Mouse (Mus musculus) megakaryocyte, adult 5-6 weeks (primary cell): ENCODE data around the gene Samd15. TPM values are rescaled to one million over a fixed set of nuclear protein-coding genes. Genes with fewer than 3 reads are reported as not detected.

Experiments used
- ATAC-seq: 2 replicates; pipeline ENCODE4 v1.8.0; 2016; ENCODE audit warnings: mild to moderate bottlenecking, inconsistent platforms; ENCODE audit not compliant: poor library complexity, severe bottlenecking
- total RNA-seq, 2 experiments: library from RNA; stranded (forward) in 1 of 2; stranded (reverse) in 1 of 2; fragments of 153-499, 151-499 nt in 1 of 2; fragments of 221-1000, 200-1000 nt in 1 of 2; gene quantifications; 2 replicates each; pipeline versions ENCODE4 v1.2.3 to v1.2.4; 2015 to 2017

The Samd15 gene
- total RNA-seq, 2 experiments from 2014 or later = 0.11 to 0.22 TPM

DNA sequence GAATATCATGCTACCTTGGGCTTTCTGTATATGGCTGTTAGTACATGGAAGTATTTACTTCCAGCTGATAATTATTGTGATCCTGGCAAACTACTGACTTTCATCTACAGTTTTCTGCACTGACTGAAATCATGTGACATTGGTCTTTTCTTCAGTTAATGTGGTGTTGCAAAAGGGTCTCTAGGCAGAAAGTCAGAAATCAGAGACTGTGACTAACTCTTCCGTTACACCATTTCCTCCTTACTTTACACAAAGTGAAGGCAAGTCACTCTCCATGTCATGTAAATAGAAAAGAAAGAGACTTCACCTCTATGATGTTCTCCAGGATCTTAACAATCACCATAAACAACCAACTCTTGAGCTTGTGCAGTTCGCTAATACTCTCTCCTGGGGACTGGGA is 30.1 kb downstream of the Samd15 start:
- 0 out of 2 replicates have a peak, but pooled peaks have one; percentile 33 for ATAC-seq

DNA sequence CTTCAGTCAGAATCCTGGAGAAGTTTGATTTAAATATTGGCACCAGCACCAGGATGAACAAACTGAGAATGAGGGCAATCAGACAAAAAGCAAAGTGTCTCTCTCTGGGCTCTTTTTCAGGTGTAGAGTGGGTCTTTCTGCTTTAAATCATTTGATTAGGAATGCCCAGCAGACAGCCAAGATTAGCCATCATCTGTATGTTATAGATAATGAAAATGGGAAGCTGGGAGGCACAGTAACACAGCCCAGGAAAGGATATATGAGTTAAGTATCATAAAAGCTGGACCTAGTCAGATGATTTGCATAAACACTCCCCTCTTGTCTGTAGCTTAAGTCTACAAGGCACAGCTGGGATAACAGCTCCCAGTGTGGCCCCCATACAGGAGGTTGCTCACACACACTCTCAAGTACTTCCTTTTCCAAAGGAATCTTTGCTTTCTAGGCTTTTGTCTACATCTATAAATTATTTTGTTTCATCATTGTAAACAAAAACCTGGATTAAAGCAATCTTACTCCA is 30.9 kb downstream of the Samd15 start:
- ATAC-seq = no peak

- peak; percentile 91 for ATAC-seq
Observed at GRCm38 (mm10) chr12:87236882-87237483, 37.5 kb downstream of the Samd15 start.

DNA sequence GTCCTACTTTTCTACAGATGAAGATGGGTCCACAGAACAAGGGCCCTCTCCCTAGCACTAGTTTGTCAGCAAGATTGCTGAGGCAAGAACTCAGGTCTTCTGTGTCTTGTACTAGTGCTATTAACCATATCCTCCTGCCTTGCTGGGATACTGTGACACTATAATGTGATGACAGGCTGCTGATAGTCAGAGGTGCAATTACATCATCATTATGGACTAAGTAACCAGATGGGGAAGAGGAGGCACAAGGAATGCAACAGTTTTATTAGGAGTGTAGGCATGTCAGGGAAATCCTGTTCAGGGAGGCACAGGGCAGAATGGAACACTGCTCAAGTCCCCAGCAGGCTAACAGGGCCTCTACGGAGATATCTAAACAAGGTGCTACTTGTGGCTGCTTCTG is 39.1 kb downstream of the Samd15 start, which contains the start of gene Noxred1:
TSS of gene Noxred1 (minus strand) at position 101 of the 400 bp plus-strand sequence.
- no peak for ATAC-seq

GRCm38 (mm10) chr12:87250161-87250560 is 50.6 kb downstream of the Samd15 start:
- ATAC-seq = no peak

DNA sequence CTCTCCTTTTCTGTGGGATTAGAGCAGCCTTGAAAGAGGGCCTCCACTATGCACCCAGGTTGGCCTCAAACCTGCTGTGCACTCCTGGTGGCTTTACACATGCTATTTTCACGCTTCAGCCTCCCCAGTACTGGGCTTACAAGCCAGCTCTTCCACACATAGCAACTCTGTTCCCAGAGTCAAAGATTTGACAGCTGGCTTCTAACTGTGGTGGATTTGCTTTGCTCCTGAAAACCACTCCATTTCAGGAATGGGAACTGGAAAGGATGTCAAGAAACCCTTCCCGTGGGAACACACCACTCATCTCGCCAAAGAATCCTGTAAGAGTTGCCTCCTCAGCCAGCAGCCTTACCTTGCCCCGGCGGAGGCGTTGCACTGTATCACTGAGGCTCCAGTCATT is 54.4 kb downstream of the Samd15 start:
- no peak for ATAC-seq

DNA sequence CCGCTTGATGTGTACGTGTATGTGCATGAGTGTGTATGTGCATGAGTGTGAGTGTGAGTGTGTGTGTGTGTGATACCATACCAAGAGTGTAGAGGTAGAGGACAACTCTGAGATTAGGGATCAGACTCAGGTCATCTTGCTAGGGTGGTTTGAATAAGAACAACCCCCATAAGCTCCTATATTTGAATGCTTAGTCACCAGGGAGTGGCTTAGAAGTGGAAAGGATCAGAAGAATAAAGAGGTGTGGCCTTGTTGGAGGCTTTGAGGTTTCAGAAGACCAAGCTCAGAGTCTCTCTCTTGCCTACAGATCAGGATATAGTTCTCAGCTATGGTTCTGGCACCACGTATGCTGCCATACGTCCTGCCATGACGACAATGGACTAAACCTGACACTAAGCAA is 57.1 kb downstream of the Samd15 start:
- no peak for ATAC-seq

DNA sequence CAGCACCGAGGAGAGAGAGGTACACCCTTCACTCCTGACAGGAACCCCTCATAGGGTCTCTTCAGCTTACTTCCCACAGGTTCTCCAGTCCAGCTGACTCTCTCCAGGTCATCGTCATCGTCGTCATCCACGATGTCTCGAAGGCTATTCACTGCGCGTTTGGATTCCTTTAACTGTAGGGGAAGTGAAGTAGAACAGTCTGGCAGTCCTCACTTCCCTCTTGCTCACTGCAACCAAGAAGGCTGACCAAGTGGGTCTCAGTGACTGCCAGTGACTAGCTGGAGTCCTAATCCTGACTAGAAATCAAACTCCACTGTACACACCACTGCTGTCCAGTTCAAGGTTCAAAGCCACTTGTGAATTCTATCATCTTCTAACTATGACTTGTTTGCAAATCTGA is 61.0 kb downstream of the Samd15 start:
- ATAC-seq = peak; percentile 74

Other genes with a start within 250 kb of the Samd15 start
- gene Zdhhc22, start 209.3 kb upstream of the Samd15 start, total RNA-seq (2015) = not detected in 2 replicates
- gene Zdhhc22, start 209.3 kb upstream of the Samd15 start, total RNA-seq (2017) = not detected in 2 replicates
- not detected in 2 replicates for gene Tmem63c, start 178.4 kb upstream of the Samd15 start, total RNA-seq (2015)
- gene Tmem63c, start 178.4 kb upstream of the Samd15 start, total RNA-seq (2017) = not detected in 2 replicates
- not detected in 2 replicates for gene Ngb, start 97.2 kb upstream of the Samd15 start, total RNA-seq (2015)
- gene Ngb, start 97.2 kb upstream of the Samd15 start, total RNA-seq (2017) = not detected in 2 replicates
- gene Gstz1, start 52.6 kb upstream of the Samd15 start, total RNA-seq (2015) = 9.7 and 10.6 TPM in 2 replicates
- 8.5 and 11.6 TPM in 2 replicates for gene Gstz1, start 52.6 kb upstream of the Samd15 start, total RNA-seq (2017)
- 3.6 and 3.9 TPM in 2 replicates for gene Pomt2, start 51.8 kb upstream of the Samd15 start, total RNA-seq (2015)
- 3.1 and 3.3 TPM in 2 replicates for gene Pomt2, start 51.8 kb upstream of the Samd15 start, total RNA-seq (2017)
- 7.1 and 7.9 TPM in 2 replicates for gene Tmed8, start 731 bp downstream of the Samd15 start, total RNA-seq (2015)
- 8.7 and 10.8 TPM in 2 replicates for gene Tmed8, start 731 bp downstream of the Samd15 start, total RNA-seq (2017)
- 0.87 and 1.9 TPM in 2 replicates for gene Noxred1, start 39.0 kb downstream of the Samd15 start, total RNA-seq (2015)
- 0.45 and 0.81 TPM in 2 replicates for gene Noxred1, start 39.0 kb downstream of the Samd15 start, total RNA-seq (2017)
- gene Vipas39, start 66.5 kb downstream of the Samd15 start, total RNA-seq (2015) = 29.3 and 38.2 TPM in 2 replicates
- 26.4 and 30.9 TPM in 2 replicates for gene Vipas39, start 66.5 kb downstream of the Samd15 start, total RNA-seq (2017)
- 45.5 and 61.6 TPM in 2 replicates for gene Ahsa1, start 66.8 kb downstream of the Samd15 start, total RNA-seq (2015)
- 166 and 169 TPM in 2 replicates for gene Ahsa1, start 66.8 kb downstream of the Samd15 start, total RNA-seq (2017)
- gene Ism2, start 100.0 kb downstream of the Samd15 start, total RNA-seq (2015) = not detected in 2 replicates
- not detected in 2 replicates for gene Ism2, start 100.0 kb downstream of the Samd15 start, total RNA-seq (2017)
- gene Sptlc2, start 188.6 kb downstream of the Samd15 start, total RNA-seq (2015) = 210 and 245 TPM in 2 replicates
- 168 and 181 TPM in 2 replicates for gene Sptlc2, start 188.6 kb downstream of the Samd15 start, total RNA-seq (2017)
- gene Slirp, start 244.2 kb downstream of the Samd15 start, total RNA-seq (2015) = 74.3 and 85.7 TPM in 2 replicates
- gene Slirp, start 244.2 kb downstream of the Samd15 start, total RNA-seq (2017) = 34.3 and 64.3 TPM in 2 replicates
- 17.7 and 19.5 TPM in 2 replicates for gene Alkbh1, start 244.3 kb downstream of the Samd15 start, total RNA-seq (2015)
- gene Alkbh1, start 244.3 kb downstream of the Samd15 start, total RNA-seq (2017) = 25.6 and 32.2 TPM in 2 replicates